Mouse (Mus musculus): ENCODE results near the gene Gga3. TPM values are rescaled to one million over a fixed set of nuclear protein-coding genes. Genes with fewer than 3 reads are reported as not detected.
"Not testable (repeated sequence)": the region's sequence is repeated elsewhere in the genome, so short reads cannot be mapped to it uniquely, and the experiment has no call there.

Gene Gga3
- 30.8 and 34.0 TPM in 2 replicates for total RNA-seq (2015)
- 24.0 and 34.2 TPM in 2 replicates for total RNA-seq (2017)

DNA sequence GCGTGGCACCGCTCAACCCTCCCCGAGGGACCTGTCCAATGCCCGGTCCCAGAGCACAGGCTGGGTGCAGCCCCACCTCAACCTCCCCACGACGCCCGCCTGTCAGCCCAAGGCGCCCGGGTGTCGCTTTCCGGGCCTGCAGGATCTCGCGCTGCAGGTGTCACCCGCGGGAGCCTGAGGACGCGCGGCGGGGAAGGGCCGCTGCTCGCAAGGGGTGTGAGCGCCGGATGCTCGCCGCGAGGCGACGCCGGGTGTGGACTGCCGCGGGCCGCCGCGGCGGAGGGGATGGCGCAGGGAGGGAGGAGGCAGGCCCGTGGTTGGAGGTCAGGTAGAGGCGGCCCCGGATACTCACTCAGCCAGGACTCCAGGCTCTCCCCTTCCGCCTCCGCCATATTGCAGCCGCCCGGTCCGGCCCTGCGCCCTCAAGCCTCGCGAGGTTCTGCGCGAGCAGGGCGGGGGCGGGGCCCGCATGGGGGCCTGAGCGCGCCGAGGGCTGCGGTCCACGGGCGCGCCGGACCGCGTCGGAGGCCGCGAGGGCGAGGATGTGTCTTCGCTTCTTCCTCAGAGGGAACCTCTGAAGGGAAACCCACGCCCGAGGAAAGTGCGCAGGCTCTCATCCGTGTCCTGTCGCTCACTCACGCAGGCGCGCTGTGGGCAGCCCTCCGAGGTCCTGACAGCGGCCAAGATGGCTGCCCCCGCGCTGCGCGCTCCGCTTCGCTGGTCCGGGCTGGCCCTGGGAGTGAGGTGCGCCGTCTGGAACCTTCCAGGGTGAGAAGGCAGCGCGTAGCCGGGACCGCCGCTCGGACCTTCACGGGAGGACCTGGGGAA is at the start of gene Gga3, which contains the start of gene Mrps7:
Gene Gga3 (minus strand): TSS at position 576 of the 828 bp plus-strand sequence.
Gene Mrps7 (plus strand): TSS at position 450 of the 828 bp plus-strand sequence.
- ATAC-seq (ENCODE audit: poor library complexity, severe bottlenecking) = peak; percentile 91

DNA sequence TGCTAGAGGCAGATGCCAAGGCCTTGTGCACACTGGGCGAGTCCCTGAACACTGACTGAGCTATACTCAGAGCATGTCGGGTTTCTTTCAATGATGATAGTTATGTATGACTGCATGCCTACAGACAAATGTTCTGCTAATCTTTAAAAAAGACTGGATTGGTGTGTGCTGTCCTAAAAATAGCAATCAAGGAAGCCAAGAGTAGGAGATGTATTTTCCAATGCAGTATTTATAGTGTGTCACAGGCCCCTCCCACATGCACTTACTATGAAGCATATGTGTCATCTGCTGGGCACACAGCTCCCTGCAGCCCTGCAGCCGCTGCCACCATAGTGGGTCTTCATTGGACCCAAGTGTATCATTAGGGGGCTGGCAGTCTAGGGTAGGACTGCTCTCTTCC is 49.3 kb upstream of the Gga3 start:
- ATAC-seq (ENCODE audit: poor library complexity, severe bottlenecking) = no peak

DNA sequence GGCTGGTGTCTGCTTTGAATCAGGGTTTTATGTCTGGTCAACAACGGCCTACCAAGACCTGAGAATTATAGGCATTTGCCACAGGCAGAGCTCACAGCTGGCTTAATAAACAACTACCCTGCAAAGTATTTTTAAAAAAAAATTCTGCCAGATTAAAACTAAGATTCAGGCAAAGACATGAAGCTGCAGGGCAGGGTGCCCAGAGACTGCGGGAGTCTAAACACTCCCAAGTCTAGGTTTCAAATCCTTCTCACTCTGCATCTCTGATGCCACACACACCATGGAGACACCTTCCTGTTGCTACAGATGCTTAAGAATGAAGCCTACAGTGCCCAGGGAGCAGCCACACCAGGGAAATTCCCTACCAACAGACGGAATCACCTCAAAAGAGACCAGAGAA is 47.8 kb upstream of the Gga3 start:
- no peak for ATAC-seq (ENCODE audit: poor library complexity, severe bottlenecking)

DNA sequence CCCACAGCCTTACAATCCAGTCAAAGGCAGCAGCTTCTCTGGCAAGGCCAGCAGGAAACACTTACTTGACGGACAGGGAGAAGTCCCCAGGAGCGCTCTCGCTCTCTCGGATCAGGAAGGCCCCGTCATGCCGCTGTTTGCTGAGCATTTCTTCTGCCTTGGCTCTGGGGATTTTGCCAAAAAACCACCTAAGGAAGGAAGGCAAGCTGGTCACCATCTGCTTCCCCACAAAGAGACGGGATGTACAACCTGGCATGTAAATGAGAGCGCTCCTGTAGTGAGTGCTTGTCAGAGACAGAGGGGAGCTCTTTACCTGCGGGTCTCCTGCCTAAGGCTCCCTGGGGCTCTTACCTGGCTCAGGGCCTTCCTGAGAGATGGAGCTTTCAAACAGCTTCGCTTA is 45.9 kb upstream of the Gga3 start:
- no peak for ATAC-seq (ENCODE audit: poor library complexity, severe bottlenecking)

DNA sequence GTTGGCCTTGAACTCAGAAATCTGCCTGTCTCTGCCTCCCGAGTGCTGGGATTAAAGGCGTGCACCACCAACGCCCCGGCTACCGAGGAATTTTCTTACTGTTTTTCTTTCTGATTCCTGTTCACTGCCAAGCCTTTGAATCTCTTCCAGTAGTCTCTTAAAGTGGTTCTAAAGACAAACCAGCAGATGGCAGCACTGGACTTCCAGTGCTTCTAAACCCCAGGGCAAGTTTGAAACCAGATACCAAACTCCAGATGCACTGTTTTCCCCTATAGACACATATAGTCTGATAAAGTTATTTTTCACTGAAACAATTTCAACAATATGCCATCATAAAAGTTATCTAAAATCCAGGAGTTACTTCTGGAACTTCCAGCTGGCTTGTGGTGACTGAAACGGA is 43.6 kb upstream of the Gga3 start:
- ATAC-seq (ENCODE audit: poor library complexity, severe bottlenecking) = peak; percentile 61

DNA sequence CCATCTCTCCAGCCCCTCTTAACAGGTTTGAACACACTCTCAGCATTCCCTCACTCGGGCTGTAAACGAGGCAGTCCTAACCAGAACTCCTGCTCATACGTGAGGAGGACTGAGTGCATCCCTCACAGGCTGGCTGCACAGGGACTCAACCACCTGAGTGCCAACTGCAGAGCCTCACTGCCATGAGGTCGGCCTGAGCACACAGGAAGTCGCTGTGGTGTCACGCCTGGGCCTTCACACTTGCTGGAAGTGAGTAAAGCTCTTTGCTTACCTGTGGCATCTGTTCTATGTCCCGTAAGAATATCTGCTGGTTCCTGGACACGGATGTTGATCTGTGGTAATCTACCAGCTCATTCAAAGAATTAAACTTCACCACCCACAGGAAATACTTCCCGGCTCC is 42.6 kb upstream of the Gga3 start:
- ATAC-seq (ENCODE audit: poor library complexity, severe bottlenecking) = no peak

DNA sequence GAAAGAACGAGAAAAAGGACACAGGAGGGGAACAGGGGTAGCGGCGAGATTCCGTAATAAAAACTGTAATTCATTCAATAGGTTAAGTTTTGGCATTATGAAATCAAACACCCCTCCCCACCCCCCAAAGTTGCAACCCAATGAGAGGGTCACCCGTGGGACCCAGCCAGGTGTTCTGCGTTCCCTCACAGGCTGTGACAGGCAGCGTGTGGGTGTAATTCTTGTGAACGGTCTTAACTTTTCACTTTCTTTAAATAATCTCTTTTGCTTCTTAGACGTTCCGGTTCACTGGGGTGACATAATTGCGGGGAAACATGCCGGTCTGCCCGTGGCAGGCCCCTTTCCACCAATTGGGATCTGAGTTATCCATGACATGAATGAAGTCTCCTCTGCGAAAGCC is 41.6 kb upstream of the Gga3 start:
- ATAC-seq (ENCODE audit: poor library complexity, severe bottlenecking) = not testable (repeated sequence)

DNA sequence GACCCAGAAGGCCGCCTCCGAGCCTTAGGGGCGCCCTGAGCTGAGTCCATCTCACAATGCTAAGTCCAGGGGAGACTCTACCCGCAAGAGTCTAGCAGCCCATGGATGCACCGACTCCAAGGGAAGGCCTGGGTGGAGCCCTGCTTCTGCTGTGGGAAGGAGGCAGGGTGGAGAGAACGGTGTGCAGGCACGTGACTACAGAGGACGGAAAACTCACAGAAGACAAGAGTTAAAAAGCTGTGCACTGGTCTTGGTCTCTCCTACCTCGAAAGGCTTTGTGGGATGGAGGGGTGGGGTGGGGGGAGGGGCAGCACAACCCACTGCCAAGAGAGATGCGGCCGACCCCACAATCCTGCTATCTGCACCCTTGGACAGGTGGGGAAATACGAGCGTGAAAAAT is 40.5 kb upstream of the Gga3 start:
- no peak for ATAC-seq (ENCODE audit: poor library complexity, severe bottlenecking)

DNA sequence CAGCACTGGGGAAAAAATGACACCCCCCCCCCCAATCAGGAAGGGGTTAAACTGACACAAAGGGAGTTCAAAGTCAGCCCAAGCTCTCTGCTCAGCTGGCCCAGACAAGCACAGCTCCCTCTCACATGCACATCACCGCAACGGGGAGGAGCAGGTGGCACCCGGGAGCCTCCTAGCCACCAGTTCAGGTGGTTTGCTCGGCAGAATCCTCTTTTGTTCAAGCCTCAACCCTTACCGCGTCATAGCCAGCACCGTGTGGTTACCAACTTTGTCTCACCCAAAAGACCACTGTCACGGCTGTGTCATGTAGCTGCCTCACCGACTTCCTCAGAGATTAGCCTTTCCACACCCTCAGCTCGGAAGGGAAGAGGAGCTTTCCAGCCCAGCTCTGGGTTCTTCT is 39.4 kb upstream of the Gga3 start:
- 0 out of 2 replicates have a peak, but pooled peaks have one; percentile 32 for ATAC-seq (ENCODE audit: poor library complexity, severe bottlenecking)

DNA sequence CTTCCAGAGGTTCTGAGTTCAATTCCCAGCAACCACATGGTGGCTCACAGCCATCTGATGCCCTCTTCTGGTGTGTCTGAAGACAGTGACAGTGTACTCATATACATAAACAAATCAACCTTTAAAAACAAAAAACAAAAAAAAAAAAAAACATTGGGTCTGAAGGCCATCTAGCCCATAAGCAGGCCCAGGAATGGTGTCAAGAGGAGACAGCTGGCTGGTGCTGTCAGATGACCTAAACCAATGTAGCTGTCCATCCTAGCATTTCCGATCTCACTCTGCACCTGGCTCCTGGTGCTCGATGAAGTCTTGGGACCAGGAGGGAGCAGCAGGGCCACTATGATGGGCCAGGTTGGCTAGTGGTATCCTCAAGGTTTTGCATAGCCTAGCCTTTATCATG is 38.9 kb upstream of the Gga3 start:
- no peak for ATAC-seq (ENCODE audit: poor library complexity, severe bottlenecking)

DNA sequence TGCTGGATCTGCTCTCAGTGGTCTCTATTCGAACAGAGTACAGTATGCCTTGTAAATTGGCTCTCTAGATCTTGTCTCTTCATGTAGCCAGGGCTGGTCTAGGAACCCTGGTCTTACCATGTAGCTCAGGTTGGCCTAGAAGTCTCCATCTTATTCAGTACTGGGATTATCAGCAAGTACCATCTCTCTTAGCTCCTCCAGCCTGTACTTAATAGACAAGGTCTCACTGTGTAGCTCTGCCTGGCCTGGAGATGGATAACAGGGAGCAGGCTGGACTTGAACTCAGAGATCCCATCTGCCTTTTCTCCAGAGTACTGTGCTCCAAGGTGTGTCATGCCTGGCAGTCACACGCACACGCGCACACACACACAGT is 37.8 kb upstream of the Gga3 start:
- ATAC-seq (ENCODE audit: poor library complexity, severe bottlenecking) = no peak

DNA sequence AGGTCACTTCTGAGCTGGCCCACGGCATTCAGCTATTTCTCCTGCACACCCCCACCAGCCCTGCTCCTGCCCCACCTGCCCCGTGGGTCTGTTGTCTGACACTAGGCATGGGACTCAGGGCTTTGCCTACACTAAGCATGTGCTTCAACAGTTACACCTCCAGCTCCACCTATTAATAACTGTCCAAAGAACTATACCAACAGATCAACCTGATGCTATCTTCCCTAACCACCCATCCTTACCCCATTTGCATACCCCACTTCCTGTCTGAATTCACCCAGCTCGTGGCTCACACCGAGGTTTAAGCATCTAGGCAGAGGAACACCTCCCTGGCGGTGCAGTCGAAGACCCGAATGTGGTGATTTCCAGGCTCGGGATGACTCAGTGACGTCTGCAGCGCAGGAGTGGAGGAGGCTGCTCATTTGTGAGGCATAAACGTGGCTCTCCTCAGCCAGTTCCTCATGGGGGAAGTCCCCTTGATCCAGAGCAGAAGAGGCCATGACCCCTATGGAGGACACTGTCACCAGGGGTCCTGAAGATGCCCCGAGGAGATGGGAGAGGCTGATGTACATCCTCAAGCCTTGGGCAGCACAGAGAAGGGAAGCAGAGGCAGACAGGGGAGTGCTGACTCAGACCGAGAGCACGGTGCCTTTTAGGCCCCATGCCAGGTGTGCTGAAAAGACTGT is 37.3 kb upstream of the Gga3 start:
- peak; percentile 48 for ATAC-seq (ENCODE audit: poor library complexity, severe bottlenecking)

DNA sequence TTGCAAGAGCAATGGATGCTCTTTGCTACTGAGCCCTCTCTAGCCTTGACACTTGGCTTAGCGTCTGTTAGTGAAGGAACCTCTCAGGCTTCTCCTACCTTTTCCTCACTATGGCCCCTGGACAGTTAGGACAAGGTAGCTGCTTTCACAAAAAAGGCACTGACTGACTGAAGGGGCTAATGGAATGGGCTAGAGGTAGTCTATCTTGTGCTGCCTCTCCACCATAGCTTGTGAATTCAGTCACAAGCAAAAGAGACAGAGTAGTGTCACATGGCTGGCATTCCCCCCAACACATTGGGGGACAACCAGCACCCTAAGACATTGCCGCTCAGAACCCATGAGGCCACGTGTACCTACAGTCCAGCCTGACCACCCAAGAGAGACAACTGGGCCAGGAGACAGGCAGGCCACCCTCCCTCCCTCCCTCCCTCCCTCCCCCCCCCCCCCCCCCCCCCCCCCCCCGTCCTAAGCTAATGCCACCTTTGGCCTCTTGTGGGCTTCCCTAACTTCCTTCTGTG is 36.5 kb upstream of the Gga3 start:
- ATAC-seq (ENCODE audit: poor library complexity, severe bottlenecking) = no peak

DNA sequence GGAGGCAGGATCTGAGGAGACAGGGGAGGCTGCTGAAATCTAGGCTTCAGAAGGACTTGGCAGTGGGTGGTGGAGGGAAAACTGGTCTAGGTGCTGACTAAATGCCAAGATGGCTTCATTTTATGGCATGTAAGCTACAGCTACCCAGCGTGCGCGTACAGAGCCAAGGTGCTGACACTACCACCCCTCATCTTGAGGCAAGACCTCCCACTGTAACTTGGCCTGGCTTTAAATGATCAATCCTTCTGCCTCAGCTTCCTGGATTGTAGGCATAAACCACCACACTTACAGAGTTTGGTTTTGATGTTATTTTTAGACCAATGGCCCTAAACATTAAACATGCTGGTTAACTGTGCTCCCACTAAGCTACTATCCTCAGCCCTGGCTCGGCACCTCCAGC is 35.7 kb upstream of the Gga3 start:
- no peak for ATAC-seq (ENCODE audit: poor library complexity, severe bottlenecking)

DNA sequence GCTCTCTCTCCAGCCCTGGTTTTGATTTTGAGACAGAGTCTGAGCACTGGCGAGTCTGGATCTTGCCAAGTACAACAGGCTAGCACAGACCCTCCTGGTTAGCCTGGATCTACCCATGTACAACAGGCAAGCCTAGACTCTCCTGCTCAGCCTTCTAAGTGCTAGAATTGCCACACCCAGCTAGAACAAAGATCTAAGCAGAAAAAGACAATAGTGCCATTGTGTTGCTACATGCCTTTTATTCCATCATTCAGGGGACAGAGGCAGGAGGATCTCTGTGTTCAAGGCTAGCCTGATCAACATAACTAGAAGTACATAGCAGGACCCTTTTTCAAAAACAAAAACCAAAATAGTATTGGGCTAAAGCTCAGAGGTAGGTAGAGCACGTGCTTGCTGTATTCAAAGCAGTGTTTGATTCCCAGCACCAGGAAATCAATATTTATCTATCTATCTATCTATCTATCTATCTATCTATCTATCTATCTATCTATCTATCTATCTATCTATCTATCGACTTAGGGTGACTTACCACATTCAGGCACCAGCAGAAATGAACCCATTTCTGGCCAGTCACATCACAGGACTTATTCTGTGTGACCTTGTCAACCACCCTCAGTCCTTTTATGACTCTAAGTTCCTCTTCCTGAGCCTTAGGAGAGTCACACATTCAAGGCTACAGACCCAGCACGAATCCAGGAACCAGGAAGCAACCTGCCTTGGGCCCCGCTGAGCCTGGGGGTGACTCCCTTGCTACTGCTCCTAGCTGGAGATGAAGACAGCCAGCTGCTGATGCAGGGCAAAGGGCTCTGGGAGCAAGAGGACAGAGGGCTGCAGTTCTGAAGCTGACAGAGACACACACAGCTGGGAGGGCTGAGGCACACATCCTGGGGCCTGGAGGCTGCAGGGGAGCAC is 34.9 kb upstream of the Gga3 start:
- peak; percentile 53 for ATAC-seq (ENCODE audit: poor library complexity, severe bottlenecking)

DNA sequence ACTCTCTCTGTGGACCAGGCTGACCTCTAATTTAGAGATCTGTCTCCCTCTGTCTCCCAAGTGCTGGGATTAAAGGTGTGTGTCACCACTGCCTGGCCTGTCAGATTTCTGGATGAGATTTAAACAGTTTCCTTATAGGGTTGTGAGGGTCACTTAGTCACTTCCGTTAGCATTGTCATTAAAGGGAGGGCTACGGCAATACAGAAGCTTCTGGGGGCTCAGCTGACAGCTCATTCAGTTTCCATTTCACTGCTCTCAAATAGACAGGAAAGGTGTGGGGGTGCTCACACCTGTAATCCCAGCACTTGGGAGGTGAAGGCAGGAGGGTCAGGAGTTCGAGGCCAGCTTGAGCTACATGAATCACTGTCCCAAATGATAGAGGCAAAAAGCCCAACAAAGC is 33.1 kb upstream of the Gga3 start:
- no peak for ATAC-seq (ENCODE audit: poor library complexity, severe bottlenecking)

DNA sequence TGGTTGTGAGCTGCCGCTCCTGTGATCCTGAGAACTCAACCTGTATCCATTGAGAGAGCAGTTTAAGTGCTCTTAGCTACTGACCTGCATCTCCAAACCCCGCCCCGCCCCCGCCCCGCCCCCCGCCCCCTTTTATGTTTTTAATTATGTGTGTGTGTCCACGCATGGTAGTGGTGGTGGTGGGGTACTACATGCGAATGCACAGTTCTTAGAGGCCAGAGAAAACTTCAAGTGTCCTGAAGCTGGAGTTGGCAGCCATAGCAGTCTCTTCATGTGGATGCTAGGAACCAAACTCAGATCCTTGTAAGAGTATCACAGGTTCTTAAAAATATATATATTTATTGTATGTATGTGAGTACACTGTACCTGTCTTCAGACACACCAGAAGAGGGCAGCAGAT is 31.6 kb upstream of the Gga3 start:
- ATAC-seq (ENCODE audit: poor library complexity, severe bottlenecking) = no peak

DNA sequence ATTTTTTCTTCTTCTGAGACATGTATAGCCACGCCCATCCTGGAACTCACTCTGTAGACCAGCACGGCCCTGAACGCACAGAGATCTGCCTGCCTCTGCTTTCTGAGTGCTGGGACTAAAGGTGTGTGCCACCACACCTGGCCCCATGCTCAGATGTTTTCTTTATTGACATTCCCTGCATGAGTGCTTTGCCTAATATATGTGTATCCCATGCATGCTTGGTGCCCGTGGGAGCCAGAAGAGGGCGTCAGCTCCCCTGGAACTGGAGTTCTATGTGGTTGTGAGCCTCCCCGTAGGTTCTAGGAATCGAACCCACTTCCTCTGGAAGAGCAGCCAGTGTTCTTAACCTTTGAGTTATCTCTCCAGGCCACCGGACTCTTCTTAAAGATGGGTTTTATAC is 31.2 kb upstream of the Gga3 start:
- no peak for ATAC-seq (ENCODE audit: poor library complexity, severe bottlenecking)

DNA sequence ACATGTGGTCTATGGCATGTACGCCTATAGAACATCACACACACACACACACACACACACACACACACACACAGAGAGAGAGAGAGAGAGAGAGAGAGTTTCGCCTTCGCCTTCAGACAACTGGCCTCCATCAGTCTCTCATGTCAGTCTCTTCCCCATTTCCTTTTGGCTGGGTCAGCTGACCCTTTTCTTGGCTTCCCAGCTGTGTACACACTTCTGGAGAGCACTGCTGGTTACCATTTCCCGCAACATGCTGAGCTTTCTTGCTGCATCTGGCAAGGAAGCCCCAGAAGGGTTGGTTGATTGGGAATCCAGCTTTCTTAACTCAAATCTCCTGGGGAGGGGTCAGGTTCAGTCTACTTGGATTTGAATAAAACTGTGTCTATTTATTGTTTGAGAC is 30.3 kb upstream of the Gga3 start:
- no peak for ATAC-seq (ENCODE audit: poor library complexity, severe bottlenecking)

DNA sequence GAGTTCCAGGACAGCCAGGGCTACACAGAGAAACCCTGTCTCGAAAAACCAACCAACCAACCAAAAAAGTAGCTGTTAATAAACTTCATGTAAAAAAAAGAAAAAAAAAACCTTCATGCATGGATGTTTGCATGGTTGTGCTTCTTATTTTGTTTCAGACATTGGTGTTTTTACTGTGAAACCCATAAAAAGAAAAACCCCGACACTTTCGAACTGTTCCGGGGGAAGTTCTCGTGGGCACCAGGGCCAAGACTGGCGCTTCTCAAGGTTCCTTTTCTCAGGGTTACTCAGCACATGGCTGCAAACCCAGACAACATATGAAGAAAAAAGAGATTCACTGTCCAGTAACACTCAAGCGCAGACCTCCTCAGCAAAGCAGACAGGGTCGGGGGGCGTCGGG is 29.0 kb upstream of the Gga3 start:
- no peak for ATAC-seq (ENCODE audit: poor library complexity, severe bottlenecking)

DNA sequence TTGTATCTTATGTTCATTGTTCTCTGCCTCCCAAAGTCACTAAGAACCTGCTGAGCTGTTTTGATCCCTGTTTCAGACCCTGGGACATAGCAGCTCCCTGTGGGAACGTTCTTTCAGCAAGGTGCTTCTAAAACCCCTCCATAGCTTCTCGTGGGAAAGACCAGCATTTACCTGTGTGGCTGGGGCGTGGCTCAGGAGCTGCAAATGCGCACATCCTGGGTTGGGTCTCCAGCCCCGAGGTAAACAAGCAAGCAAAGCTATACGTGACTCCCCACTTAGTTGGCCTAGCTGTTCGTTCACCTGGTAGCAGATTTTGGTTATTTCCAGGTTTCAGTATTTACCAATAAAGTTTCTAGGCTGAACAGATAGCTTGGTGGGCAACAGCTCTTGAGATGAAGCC is 28.4 kb upstream of the Gga3 start:
- ATAC-seq (ENCODE audit: poor library complexity, severe bottlenecking) = no peak

Data from megakaryocyte, adult 5-6 weeks (primary cell).